ENCODE assay signal across 21 mouse cellular contexts in the genomic region with DNA sequence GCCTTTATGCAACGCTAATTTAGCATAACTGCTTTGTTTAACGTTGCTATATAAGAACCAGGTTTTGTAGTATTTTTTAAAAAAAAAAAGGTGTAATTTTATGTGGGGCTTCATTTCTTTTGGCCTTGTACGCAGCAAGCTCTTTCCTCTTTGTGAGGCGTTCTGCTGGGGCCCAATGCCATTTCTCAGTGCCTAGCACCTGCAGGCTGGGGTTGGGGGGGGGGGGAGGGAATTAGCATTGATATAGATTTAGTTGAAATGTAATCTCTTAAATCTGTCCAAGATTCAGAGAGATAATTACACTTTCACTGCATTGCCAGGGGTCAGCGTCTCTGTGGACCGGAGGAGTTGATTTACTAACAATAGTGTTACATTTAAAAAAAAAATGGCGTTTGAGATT. TPM values are rescaled to one million over a fixed set of nuclear protein-coding genes. Genes with fewer than 3 reads are reported as not detected.
"Had no signal": no experiment of that assay in that cellular context is flagged by ENCODE, and none has a peak within 500 bp of the region (broad histone marks: within the 10 kb centered on the region; RNA-seq: fewer than 3 reads in every experiment).

No protein-coding gene starts in this region.

- H3K9ac ChIP-seq: liver, postnatal 0 days; lung, embryonic 15.5 days; midbrain, embryonic 13.5 days; midbrain, embryonic 15.5 days; neural tube, embryonic 12.5 days; stomach, embryonic 15.5 days had no signal

- H3K27ac ChIP-seq: lung, embryonic 15.5 days; macrophage; midbrain, embryonic 13.5 days; midbrain, embryonic 15.5 days; neural tube, embryonic 12.5 days; stomach, embryonic 15.5 days; stomach, postnatal 0 days had no signal

- H3K4me3 ChIP-seq: lung, embryonic 15.5 days; midbrain, embryonic 13.5 days; midbrain, embryonic 15.5 days; neural tube, embryonic 12.5 days; stomach, embryonic 15.5 days had no signal

- DNase-seq: liver, postnatal 0 days; lung, adult 2 months; lung, postnatal 14 days; lung, postnatal 36 days; right cerebral cortex, postnatal 14 days; thymus, adult 2 months; thymus, postnatal 25 days; thymus, postnatal 4 days had no signal

- H3K9me3 ChIP-seq: lung, embryonic 15.5 days; midbrain, embryonic 13.5 days; midbrain, embryonic 15.5 days; neural tube, embryonic 12.5 days; stomach, embryonic 15.5 days had no signal

- H3K36me3 ChIP-seq: lung, embryonic 15.5 days; midbrain, embryonic 13.5 days; midbrain, embryonic 15.5 days; neural tube, embryonic 12.5 days; stomach, embryonic 15.5 days had no signal

- ATAC-seq: liver, postnatal 0 days; lung, postnatal 0 days; midbrain, embryonic 13.5 days; midbrain, embryonic 15.5 days had no signal

- H3K4me2 ChIP-seq: lung, embryonic 15.5 days; midbrain, embryonic 11.5 days; midbrain, embryonic 13.5 days; midbrain, embryonic 15.5 days; stomach, embryonic 15.5 days had no signal

RNA-seq across cellular contexts. Expression of a gene that starts 6.1 kb away (rescaled TPM):
- total RNA-seq: megakaryocyte progenitor cell, adult 5-6 weeks; monocyte, adult 5-6 weeks; neutrophil, adult 5-6 weeks had no signal
- polyA plus RNA-seq: liver, postnatal 0 days; lung, adult 2 months; lung, embryonic 15.5 days; lung, postnatal 0 days; macrophage; urinary bladder, adult 2 months had no signal
